8 mouse cellular contexts compared by ENCODE assay signal in the genomic region with DNA sequence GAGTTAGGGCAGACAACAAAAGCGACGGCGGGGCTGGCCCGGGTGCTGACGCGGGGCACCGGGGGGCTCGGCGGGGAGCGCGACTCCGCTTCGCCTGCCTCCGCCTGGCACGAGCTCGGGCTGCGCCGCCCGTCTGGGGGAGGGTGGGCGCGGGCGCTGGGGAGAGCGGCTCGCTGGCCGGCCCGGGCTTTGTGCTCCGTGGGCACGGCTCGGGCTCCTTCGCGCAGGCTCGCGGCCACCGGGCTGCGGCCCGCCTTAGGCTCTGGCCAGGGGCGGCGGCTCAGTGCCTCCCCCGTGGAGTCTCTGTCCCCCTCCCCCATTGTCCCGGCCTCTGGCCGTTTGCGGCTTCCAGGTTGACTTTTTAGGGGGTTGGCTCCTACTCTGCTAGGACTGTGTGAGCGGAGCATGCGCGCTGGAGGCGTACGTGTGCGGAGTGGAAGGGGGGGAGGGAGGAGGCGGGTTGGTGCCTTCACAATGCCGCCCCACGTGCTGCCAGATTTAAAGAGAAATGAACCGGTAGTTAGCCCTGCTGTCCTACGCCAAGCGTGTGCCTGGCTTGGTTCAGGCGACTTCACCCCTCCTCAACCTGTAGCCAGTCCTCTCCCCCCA. TPM values are rescaled to one million over a fixed set of nuclear protein-coding genes. Genes with fewer than 3 reads are reported as not detected.
DNase-seq lines count a peak whose midpoint lies in the region; ATAC-seq and TF ChIP-seq lines count a peak whose summit lies in the region.

No protein-coding gene starts in this region.

- peak overlapping the region; percentile 98 for H3K27ac ChIP-seq in cortical plate, adult 2 months (ENCODE audit: insufficient read depth, low read length)

- peaks cover 2% of the 10 kb centered on the region; the same call in 1 of the 2 replicates for H3K4me1 ChIP-seq in cortical plate, adult 2 months (ENCODE audit: control insufficient read depth, insufficient read depth, low read length)
- peaks cover 25% of the 10 kb centered on the region for H3K4me1 ChIP-seq in megakaryocyte, embryonic 14.5 days

- H3K4me3 ChIP-seq in cortical plate, adult 2 months (ENCODE audit: insufficient read depth, low read length) = peak overlapping the region; percentile 62
- peak overlapping the region; percentile 99 for H3K4me3 ChIP-seq in megakaryocyte, embryonic 14.5 days (replicated peaks)

- TF ChIP-seq CTCF in cortical plate, adult 2 months (IDR thresholded peaks at IDR 0.05; ENCODE audit: extremely low read depth, insufficient read depth, low read length) = no peak

- no peaks in the 10 kb centered on the region for H3K36me3 ChIP-seq in megakaryocyte, embryonic 14.5 days (replicated peaks; ENCODE audit: low read length)

- no peaks in the 10 kb centered on the region for H3K27me3 ChIP-seq in megakaryocyte, embryonic 14.5 days (replicated peaks)

- DNase-seq in gastrocnemius, adult 8-10 months (ENCODE audit: low spot score in 2 of 2) = peak; percentile 86 to 90
- DNase-seq in hindlimb bud, embryonic 11.5 days (ENCODE audit: extremely low spot score, low read depth, low spot score) = peak; percentile 85
- peak; percentile 67 to 88 for DNase-seq in left cerebral cortex, adult 8-10 months (ENCODE audit: low spot score in 2 of 2)
- peak; percentile 95 for DNase-seq in right cerebral cortex, postnatal 10 days (ENCODE audit: low spot score in 2 of 2)
- DNase-seq in urinary bladder, postnatal 25 days (ENCODE audit: low spot score) = peak; percentile 82

- H3K9me3 ChIP-seq in megakaryocyte, embryonic 14.5 days = no peaks in the 10 kb centered on the region

- peak; percentile 65 for ATAC-seq in activated CD4-positive, CD25-positive, alpha-beta regulatory T cell, adult 4 months

- peak; percentile 54; the same call in 1 of the 2 replicates for TF ChIP-seq POLR2A in cortical plate, adult 2 months (IDR thresholded peaks at IDR 0.05; ENCODE audit: extremely low read depth, insufficient read depth, low read length)

RNA-seq across cellular contexts. Expression of a gene that starts 1.1 kb away (rescaled TPM):
- polyA plus RNA-seq in activated CD4-positive, CD25-positive, alpha-beta regulatory T cell, adult 4 months (2017; shearing (Covaris generic)) = 10 to 100 TPM; 49.6 to 52.2 TPM
- polyA plus RNA-seq in cortical plate, adult 2 months (2012; rRNA removed) = 39.8 and 41.0 TPM in 2 replicates
- 100 to 1,000 TPM in 1 of 4 experiments, 10 to 100 TPM in 3; 76.7 to 101 (median 81.9) TPM for total RNA-seq in gastrocnemius, adult 8-10 months (2022)
- 10 to 100 TPM; 41.9 to 47.2 (median 44.4) TPM for total RNA-seq in left cerebral cortex, adult 8-10 months (2022)
- polyA plus RNA-seq in megakaryocyte, embryonic 14.5 days (2012; ENCODE audit: insufficient read depth, low replicate concordance) = 13.4 and 25.9 TPM in 2 replicates

RNA-seq across cellular contexts. Expression of a gene that starts 57.9 kb away (rescaled TPM):
- under 1 TPM; 0.61 to 0.70 TPM for polyA plus RNA-seq in activated CD4-positive, CD25-positive, alpha-beta regulatory T cell, adult 4 months (2017; shearing (Covaris generic))
- polyA plus RNA-seq in cortical plate, adult 2 months (2012; rRNA removed) = 0.33 and 0.36 TPM in 2 replicates
- total RNA-seq in gastrocnemius, adult 8-10 months (2022) = under 1 TPM in 3 of 4 experiments, not detected in 1; 0.29 to 0.38 (median 0.31) TPM
- 1 to 10 TPM in 1 of 4 experiments, under 1 TPM in 3; 0.32 to 1.1 (median 0.68) TPM for total RNA-seq in left cerebral cortex, adult 8-10 months (2022)
- 18.9 and 31.7 TPM in 2 replicates for polyA plus RNA-seq in megakaryocyte, embryonic 14.5 days (2012; ENCODE audit: insufficient read depth, low replicate concordance)

Comparison
In these comparisons a context has a peak if more than half of its experiments do, and no peak if none do; other contexts are left out.
1. Peak in every context shown above with its lines: DNase-seq, ATAC-seq, H3K4me3 ChIP-seq and H3K27ac ChIP-seq.
2. RNA of a gene that starts 57.9 kb away (polyA plus RNA-seq): 18.9 to 31.7 TPM in megakaryocyte, embryonic 14.5 days; 0.61 to 0.70 TPM in activated CD4-positive, CD25-positive, alpha-beta regulatory T cell, adult 4 months and 0.33 to 0.36 TPM in cortical plate, adult 2 months; every median in the first group is over 10 times any median in the second.